Mouse (Mus musculus): ENCODE results near the gene Fam171a1. TPM values are rescaled to one million over a fixed set of nuclear protein-coding genes. Genes with fewer than 3 reads are reported as not detected.

Gene Fam171a1
- total and polyA plus RNA-seq, 2 experiments from 2014 or later, result 35.4 to 56.5 TPM

GRCm38 (mm10) chr2:3228475-3228874 is 114.5 kb downstream of the Fam171a1 start:
- no peaks in the 10 kb centered on the region for H3K9me3 ChIP-seq (ENCODE audit: low read length)
- no peak overlapping the region for H3K27ac ChIP-seq
- no peaks in the 10 kb centered on the region for H3K27me3 ChIP-seq (ENCODE audit: insufficient read depth, low read length)
- no peak overlapping the region for H3K9ac ChIP-seq (replicated peaks; ENCODE audit: low read length)
- DNase-seq (ENCODE audit: low spot score) (peak; percentile 32), ATAC-seq (peak; percentile 71)
- H3K4me1 ChIP-seq (ENCODE audit: insufficient read depth, low read length), result no peaks in the 10 kb centered on the region
- peak; percentile 58 for TF ChIP-seq CTCF (IDR thresholded peaks at IDR 0.05; ENCODE audit: low read depth)
- H3K4me3 ChIP-seq (ENCODE audit: low read length), result no peak overlapping the region
- peaks cover 23% of the 10 kb centered on the region for H3K36me3 ChIP-seq (ENCODE audit: insufficient read depth, low read length)
- 74% methylated on average over 4 of the region's 4 CpGs for WGBS
- no peak overlapping the region for H3K4me2 ChIP-seq (ENCODE audit: low read depth, low read length)

GRCm38 (mm10) chr2:3229060-3229459 is 115.0 kb downstream of the Fam171a1 start:
- 0 out of 2 replicates have a peak, but pooled peaks have one; percentile 58 for ATAC-seq
- H3K27me3 ChIP-seq (ENCODE audit: insufficient read depth, low read length), result no peaks in the 10 kb centered on the region

GRCm38 (mm10) chr2:3239255-3239654 is 125.2 kb downstream of the Fam171a1 start:
- Histone ChIP-seq H3K4me3 (ENCODE audit: low read length) (no peak overlapping the region), H3K4me1 (ENCODE audit: insufficient read depth, low read length) (no peaks in the 10 kb centered on the region), H3K36me3 (ENCODE audit: insufficient read depth, low read length) (no peaks in the 10 kb centered on the region), H3K9me3 (ENCODE audit: low read length) (no peaks in the 10 kb centered on the region), H3K27me3 (ENCODE audit: insufficient read depth, low read length) (no peaks in the 10 kb centered on the region), H3K27ac (no peak overlapping the region), H3K4me2 (ENCODE audit: low read depth, low read length) (no peak overlapping the region), H3K9ac (replicated peaks; ENCODE audit: low read length) (no peak overlapping the region)
- no peak for ATAC-seq
- DNase-seq (ENCODE audit: low spot score), result no peak
- 79% methylated on average over 5 of the region's 5 CpGs for WGBS
- no peak for TF ChIP-seq CTCF (IDR thresholded peaks at IDR 0.05; ENCODE audit: low read depth)

More at GRCm38 (mm10) chr2:3229060-3229459, 115.0 kb downstream of the Fam171a1 start:
- WGBS, result 15% methylated on average over 2 of the region's 2 CpGs
- Histone ChIP-seq H3K4me2 (ENCODE audit: low read depth, low read length) (no peak overlapping the region), H3K9ac (replicated peaks; ENCODE audit: low read length) (no peak overlapping the region), H3K9me3 (ENCODE audit: low read length) (no peaks in the 10 kb centered on the region), H3K36me3 (ENCODE audit: insufficient read depth, low read length) (peaks cover 18% of the 10 kb centered on the region), H3K27ac (no peak overlapping the region), H3K4me1 (ENCODE audit: insufficient read depth, low read length) (no peaks in the 10 kb centered on the region), H3K4me3 (ENCODE audit: low read length) (no peak overlapping the region)
- DNase-seq (ENCODE audit: low spot score), result peak; percentile 64
- TF ChIP-seq CTCF (IDR thresholded peaks at IDR 0.05; ENCODE audit: low read depth), result peak; percentile 87

GRCm38 (mm10) chr2:3244251-3244650 is 130.2 kb downstream of the Fam171a1 start:
- Histone ChIP-seq H3K27me3 (ENCODE audit: insufficient read depth, low read length) (no peaks in the 10 kb centered on the region), H3K4me2 (ENCODE audit: low read depth, low read length) (no peak overlapping the region), H3K36me3 (ENCODE audit: insufficient read depth, low read length) (no peaks in the 10 kb centered on the region), H3K27ac (no peak overlapping the region), H3K4me3 (ENCODE audit: low read length) (no peak overlapping the region), H3K9ac (replicated peaks; ENCODE audit: low read length) (no peak overlapping the region), H3K9me3 (ENCODE audit: low read length) (no peaks in the 10 kb centered on the region), H3K4me1 (ENCODE audit: insufficient read depth, low read length) (no peaks in the 10 kb centered on the region)
- ATAC-seq (no peak), DNase-seq (ENCODE audit: low spot score) (no peak)
- whole genome bisulfite sequencing, result 65% methylated on average over 3 of the region's 3 CpGs
- no peak for TF ChIP-seq CTCF (IDR thresholded peaks at IDR 0.05; ENCODE audit: low read depth)

GRCm38 (mm10) chr2:3251309-3251708 is 137.3 kb downstream of the Fam171a1 start:
- H3K9ac ChIP-seq (replicated peaks; ENCODE audit: low read length), result no peak overlapping the region
- DNase-seq (ENCODE audit: low spot score), result no peak
- H3K4me3 ChIP-seq (ENCODE audit: low read length), result no peak overlapping the region
- WGBS, result 84% methylated on average over 2 of the region's 2 CpGs
- H3K36me3 ChIP-seq (ENCODE audit: insufficient read depth, low read length), result no peaks in the 10 kb centered on the region
- no peaks in the 10 kb centered on the region for H3K4me1 ChIP-seq (ENCODE audit: insufficient read depth, low read length)
- ATAC-seq, result no peak
- no peak for TF ChIP-seq CTCF (IDR thresholded peaks at IDR 0.05; ENCODE audit: low read depth)
- no peaks in the 10 kb centered on the region for H3K9me3 ChIP-seq (ENCODE audit: low read length)
- no peaks in the 10 kb centered on the region for H3K27me3 ChIP-seq (ENCODE audit: insufficient read depth, low read length)
- H3K4me2 ChIP-seq (ENCODE audit: low read depth, low read length), result no peak overlapping the region
- H3K27ac ChIP-seq, result no peak overlapping the region

GRCm38 (mm10) chr2:3266466-3266865 is 152.4 kb downstream of the Fam171a1 start:
- Histone ChIP-seq H3K27ac (no peak overlapping the region), H3K4me1 (ENCODE audit: insufficient read depth, low read length) (no peaks in the 10 kb centered on the region), H3K9ac (replicated peaks; ENCODE audit: low read length) (no peak overlapping the region), H3K27me3 (ENCODE audit: insufficient read depth, low read length) (no peaks in the 10 kb centered on the region), H3K4me2 (ENCODE audit: low read depth, low read length) (no peak overlapping the region), H3K4me3 (ENCODE audit: low read length) (no peak overlapping the region), H3K9me3 (ENCODE audit: low read length) (no peaks in the 10 kb centered on the region), H3K36me3 (ENCODE audit: insufficient read depth, low read length) (no peaks in the 10 kb centered on the region)
- ATAC-seq (no peak), DNase-seq (ENCODE audit: low spot score) (no peak)
- 83% methylated on average over 3 of the region's 3 CpGs for WGBS
- TF ChIP-seq CTCF (IDR thresholded peaks at IDR 0.05; ENCODE audit: low read depth), result no peak

- WGBS, result 23% methylated on average over 3 of the region's 3 CpGs
- Histone ChIP-seq H3K4me1 (ENCODE audit: insufficient read depth, low read length) (no peaks in the 10 kb centered on the region), H3K36me3 (ENCODE audit: insufficient read depth, low read length) (no peaks in the 10 kb centered on the region), H3K9me3 (ENCODE audit: low read length) (no peaks in the 10 kb centered on the region), H3K4me3 (ENCODE audit: low read length) (no peak overlapping the region), H3K27me3 (ENCODE audit: insufficient read depth, low read length) (no peaks in the 10 kb centered on the region), H3K4me2 (ENCODE audit: low read depth, low read length) (no peak overlapping the region), H3K27ac (no peak overlapping the region), H3K9ac (replicated peaks; ENCODE audit: low read length) (no peak overlapping the region)
- DNase-seq (ENCODE audit: low spot score) (no peak), ATAC-seq (no peak)
- TF ChIP-seq CTCF (IDR thresholded peaks at IDR 0.05; ENCODE audit: low read depth), result no peak
These were observed 153.9 kb downstream of the Fam171a1 start for GRCm38 (mm10) chr2:3267879-3268278.
